ENCODE assay signal across 8 mouse cellular contexts in genomic region chr14:101428805-101429516, GRCm38 (mm10).
DNase-seq lines count a peak whose midpoint lies in the region; ATAC-seq and TF ChIP-seq lines count a peak whose summit lies in the region.

No protein-coding gene starts in this region.

- no peaks in the 10 kb centered on the region for H3K4me1 ChIP-seq in intestine, postnatal 0 days (replicated peaks; ENCODE audit: control insufficient read depth, insufficient read depth, low read length)
- H3K4me1 ChIP-seq in intestine, embryonic 15.5 days (replicated peaks): no peaks in the 10 kb centered on the region
- H3K4me1 ChIP-seq in cortical plate, adult 2 months (ENCODE audit: control insufficient read depth, insufficient read depth, low read length): no peaks in the 10 kb centered on the region

- no peaks in the 10 kb centered on the region for H3K36me3 ChIP-seq in intestine, postnatal 0 days (ENCODE audit: control insufficient read depth, insufficient read depth)
- no peaks in the 10 kb centered on the region for H3K36me3 ChIP-seq in intestine, embryonic 15.5 days

- no peak overlapping the region for H3K9ac ChIP-seq in intestine, postnatal 0 days (ENCODE audit: low read depth, low read length)
- H3K9ac ChIP-seq in intestine, embryonic 15.5 days: no peak overlapping the region

- peak; percentile 75 for TF ChIP-seq CTCF in intestine, postnatal 0 days (IDR thresholded peaks at IDR 0.05; ENCODE audit: low read depth)
- TF ChIP-seq CTCF in cortical plate, adult 2 months (IDR thresholded peaks at IDR 0.05; ENCODE audit: extremely low read depth, insufficient read depth, low read length): peak; percentile 48; the same call in 1 of the 2 replicates

- no peak overlapping the region for H3K4me3 ChIP-seq in intestine, postnatal 0 days (ENCODE audit: low read depth, low read length)
- H3K4me3 ChIP-seq in intestine, embryonic 15.5 days (replicated peaks): no peak overlapping the region
- no peak overlapping the region for H3K4me3 ChIP-seq in cortical plate, adult 2 months (ENCODE audit: insufficient read depth, low read length)

- no peak for ATAC-seq in intestine, postnatal 0 days
- no peak for ATAC-seq in intestine, embryonic 15.5 days
- ATAC-seq in CD4-positive, CD25-positive, alpha-beta regulatory T cell, adult 4 months: peak; percentile 57
- no peak for ATAC-seq in erythroblast, adult 5-6 weeks (replicated peaks; ENCODE audit: low FRiP score, poor library complexity, severe bottlenecking)

- no peaks in the 10 kb centered on the region for H3K27me3 ChIP-seq in intestine, postnatal 0 days (replicated peaks; ENCODE audit: control insufficient read depth, insufficient read depth, low read length)
- no peaks in the 10 kb centered on the region for H3K27me3 ChIP-seq in intestine, embryonic 15.5 days (replicated peaks)

- no peak for TF ChIP-seq POLR2A in cortical plate, adult 2 months (IDR thresholded peaks at IDR 0.05; ENCODE audit: extremely low read depth, insufficient read depth, low read length)

- H3K9me3 ChIP-seq in intestine, postnatal 0 days (ENCODE audit: control insufficient read depth): no peaks in the 10 kb centered on the region
- H3K9me3 ChIP-seq in intestine, embryonic 15.5 days: no peaks in the 10 kb centered on the region

- no peak overlapping the region for H3K4me2 ChIP-seq in intestine, postnatal 0 days (replicated peaks; ENCODE audit: low read depth)
- H3K4me2 ChIP-seq in intestine, embryonic 15.5 days (replicated peaks): no peak overlapping the region

- DNase-seq in lung, postnatal 25 days (ENCODE audit: low spot score): peak; percentile 10
- DNase-seq in gastrocnemius, adult 8-10 months (ENCODE audit: low spot score in 2 of 2): no peak
- no peak for DNase-seq in thymus, postnatal 0 days (ENCODE audit: low spot score)

- H3K27ac ChIP-seq in intestine, postnatal 0 days (ENCODE audit: low read depth, low read length): no peak overlapping the region
- no peak overlapping the region for H3K27ac ChIP-seq in intestine, embryonic 15.5 days
- H3K27ac ChIP-seq in cortical plate, adult 2 months (ENCODE audit: insufficient read depth, low read length): no peak overlapping the region

- 41% methylated on average over 3 of the region's 3 CpGs for WGBS in intestine, postnatal 0 days
- 44% methylated on average over 3 of the region's 3 CpGs for WGBS in intestine, embryonic 15.5 days
